In the genomic region with DNA sequence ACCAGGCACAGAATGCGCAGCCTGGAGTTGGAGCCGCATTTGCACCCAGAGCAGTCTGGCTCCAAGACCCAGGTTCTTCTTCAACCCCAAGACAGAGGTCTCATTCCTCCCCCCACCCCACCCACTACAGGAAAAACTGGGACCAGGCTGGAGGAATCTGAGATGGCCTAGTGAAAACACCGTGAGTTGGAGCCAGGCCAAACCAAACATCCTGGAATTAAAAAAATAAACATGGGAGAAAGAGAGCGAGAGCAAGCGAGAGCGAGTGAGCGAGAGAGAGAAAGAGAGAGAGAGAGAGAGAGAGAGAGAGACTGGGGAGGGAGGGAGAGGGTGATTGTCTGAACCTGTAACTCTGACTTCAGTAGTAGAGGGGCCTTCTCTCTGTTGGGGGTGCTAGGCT, we compare ENCODE assay signal across 8 mouse cellular contexts.
DNase-seq lines count a peak whose midpoint lies in the region; ATAC-seq lines count a peak whose summit lies in the region.

No protein-coding gene starts in this region.

- ATAC-seq in embryonic facial prominence, embryonic 13.5 days (ENCODE audit: insufficient number of reproducible peaks, insufficient read depth, low FRiP score, low TSS enrichment, low read depth) = peak; percentile 21; the same call in 1 of the 2 replicates
- ATAC-seq in intestine, embryonic 15.5 days = peak; percentile 58; the same call in 1 of the 2 replicates

- no peak overlapping the region for H3K4me2 ChIP-seq in embryonic facial prominence, embryonic 13.5 days
- no peak overlapping the region for H3K4me2 ChIP-seq in intestine, embryonic 15.5 days (replicated peaks)

- peaks cover 30% of the 10 kb centered on the region for H3K27me3 ChIP-seq in heart, embryonic 10.5 days (ENCODE audit: insufficient read depth, poor library complexity, severe bottlenecking)
- H3K27me3 ChIP-seq in embryonic facial prominence, embryonic 13.5 days = no peaks in the 10 kb centered on the region
- H3K27me3 ChIP-seq in intestine, embryonic 15.5 days (replicated peaks) = no peaks in the 10 kb centered on the region

- H3K4me1 ChIP-seq in heart, embryonic 10.5 days = peaks cover 28% of the 10 kb centered on the region
- peaks cover 39% of the 10 kb centered on the region for H3K4me1 ChIP-seq in embryonic facial prominence, embryonic 13.5 days
- H3K4me1 ChIP-seq in intestine, embryonic 15.5 days (replicated peaks) = peaks cover 22% of the 10 kb centered on the region

- WGBS in heart, embryonic 10.5 days = 56% methylated on average over 7 of the region's 7 CpGs
- 26% methylated on average over 7 of the region's 7 CpGs for WGBS in embryonic facial prominence, embryonic 13.5 days
- WGBS in intestine, embryonic 15.5 days = 32% methylated on average over 7 of the region's 7 CpGs

- peak overlapping the region; percentile 84 for H3K27ac ChIP-seq in heart, embryonic 10.5 days
- H3K27ac ChIP-seq in embryonic facial prominence, embryonic 13.5 days = peak overlapping the region; percentile 82
- peak overlapping the region; percentile 48 for H3K27ac ChIP-seq in intestine, embryonic 15.5 days

- DNase-seq in heart, embryonic 10.5 days (ENCODE audit: low spot score) = no peak
- no peak for DNase-seq in heart, postnatal 36 days
- DNase-seq in lung, postnatal 14 days = peak; percentile 52
- DNase-seq in urinary bladder, postnatal 10 days (ENCODE audit: low spot score) = no peak
- DNase-seq in thymus, postnatal 10 days (ENCODE audit: low spot score in 2 of 2) = no peak
- no peak for DNase-seq in frontal cortex, adult 2 months (ENCODE audit: extremely low spot score in 1 of 2, low spot score in 1 of 2)

- no peaks in the 10 kb centered on the region for H3K9me3 ChIP-seq in heart, embryonic 10.5 days
- no peaks in the 10 kb centered on the region for H3K9me3 ChIP-seq in embryonic facial prominence, embryonic 13.5 days
- no peaks in the 10 kb centered on the region for H3K9me3 ChIP-seq in intestine, embryonic 15.5 days

- H3K36me3 ChIP-seq in heart, embryonic 10.5 days = no peaks in the 10 kb centered on the region
- H3K36me3 ChIP-seq in embryonic facial prominence, embryonic 13.5 days = no peaks in the 10 kb centered on the region
- H3K36me3 ChIP-seq in intestine, embryonic 15.5 days = no peaks in the 10 kb centered on the region

- H3K4me3 ChIP-seq in heart, embryonic 10.5 days = no peak overlapping the region
- H3K4me3 ChIP-seq in embryonic facial prominence, embryonic 13.5 days = no peak overlapping the region
- no peak overlapping the region for H3K4me3 ChIP-seq in intestine, embryonic 15.5 days (replicated peaks)

- no peak overlapping the region for H3K9ac ChIP-seq in embryonic facial prominence, embryonic 13.5 days
- H3K9ac ChIP-seq in intestine, embryonic 15.5 days = no peak overlapping the region

- intact Hi-C loops in heart, postnatal 36 days (cut with DNase I) = loop anchor here (2.0 kb wide), 1 partner anchor 141 kb away; no protein-coding TSS in a partner anchor
